Mouse (Mus musculus): ENCODE measurements around the gene Ppp1r26. TPM values are rescaled to one million over a fixed set of nuclear protein-coding genes. Genes with fewer than 3 reads are reported as not detected.

Ppp1r26 gene
- total RNA-seq (2021) = 1 to 10 TPM; 4.5 to 5.1 TPM
- long read RNA-seq, experiment 1, partial matches to known transcripts = 0 of 4 reads
- long read RNA-seq, experiment 1, other reads (novel, unspliced or antisense) = 3 of 4 reads
- long read RNA-seq, experiment 2, partial matches to known transcripts = 0 of 7 reads
- long read RNA-seq, experiment 2, other reads (novel, unspliced or antisense) = 7 of 7 reads

- peak; percentile 42 to 43 for DNase-seq (ENCODE audit: low spot score in 2 of 2)
These were observed at the start of gene Ppp1r26 for GRCm38 (mm10) chr2:28446515-28447314. Gene Ppp1r26 (plus strand): TSS chr2:28446800.

- DNase-seq (ENCODE audit: low spot score in 2 of 2) = no peak
These were observed 49.7 kb upstream of the Ppp1r26 start for GRCm38 (mm10) chr2:28396928-28397327.

- DNase-seq (ENCODE audit: low spot score in 2 of 2) = no peak
These were observed 49.0 kb upstream of the Ppp1r26 start for GRCm38 (mm10) chr2:28397417-28398119.

GRCm38 (mm10) chr2:28401647-28402046 lies 45.0 kb upstream of the Ppp1r26 start:
- no peak for DNase-seq (ENCODE audit: low spot score in 2 of 2)

- no peak for DNase-seq (ENCODE audit: low spot score in 2 of 2)
These were observed 44.5 kb upstream of the Ppp1r26 start for GRCm38 (mm10) chr2:28402128-28402527.

GRCm38 (mm10) chr2:28407796-28408195 lies 38.8 kb upstream of the Ppp1r26 start:
- DNase-seq (ENCODE audit: low spot score in 2 of 2) = no peak

- DNase-seq (ENCODE audit: low spot score in 2 of 2) = no peak
These were observed 37.5 kb upstream of the Ppp1r26 start for GRCm38 (mm10) chr2:28409144-28409543.

GRCm38 (mm10) chr2:28409566-28409965 lies 37.0 kb upstream of the Ppp1r26 start:
- no peak for DNase-seq (ENCODE audit: low spot score in 2 of 2)

GRCm38 (mm10) chr2:28412936-28413335 lies 33.7 kb upstream of the Ppp1r26 start:
- DNase-seq (ENCODE audit: low spot score in 2 of 2) = no peak

GRCm38 (mm10) chr2:28414116-28414756 lies 32.4 kb upstream of the Ppp1r26 start:
- no peak for DNase-seq (ENCODE audit: low spot score in 2 of 2)

GRCm38 (mm10) chr2:28414757-28415137 lies 31.9 kb upstream of the Ppp1r26 start:
- DNase-seq (ENCODE audit: low spot score in 2 of 2) = no peak

GRCm38 (mm10) chr2:28415387-28416024 lies 31.1 kb upstream of the Ppp1r26 start:
- DNase-seq (ENCODE audit: low spot score in 2 of 2) = peak; percentile 38 to 42

- DNase-seq (ENCODE audit: low spot score in 2 of 2) = no peak
These were observed 30.1 kb upstream of the Ppp1r26 start for GRCm38 (mm10) chr2:28416511-28416910.

- peak; percentile 88 to 89 for DNase-seq (ENCODE audit: low spot score in 2 of 2)
These were observed 28.6 kb upstream of the Ppp1r26 start for GRCm38 (mm10) chr2:28418034-28418433.

GRCm38 (mm10) chr2:28419898-28420297 lies 26.7 kb upstream of the Ppp1r26 start:
- DNase-seq (ENCODE audit: low spot score in 2 of 2) = peak; percentile 86 to 87

GRCm38 (mm10) chr2:28423167-28423566 lies 23.4 kb upstream of the Ppp1r26 start:
- peak; percentile 46 to 53 for DNase-seq (ENCODE audit: low spot score in 2 of 2)

- no peak for DNase-seq (ENCODE audit: low spot score in 2 of 2)
These were observed 19.4 kb upstream of the Ppp1r26 start for GRCm38 (mm10) chr2:28427226-28427625.

- no peak for DNase-seq (ENCODE audit: low spot score in 2 of 2)
These were observed 15.8 kb upstream of the Ppp1r26 start for GRCm38 (mm10) chr2:28430846-28431245.

GRCm38 (mm10) chr2:28432811-28433210 lies 13.8 kb upstream of the Ppp1r26 start:
- DNase-seq (ENCODE audit: low spot score in 2 of 2) = peak; percentile 67 to 71

GRCm38 (mm10) chr2:28433512-28433911 lies 13.1 kb upstream of the Ppp1r26 start:
- DNase-seq (ENCODE audit: low spot score in 2 of 2) = no peak

- DNase-seq (ENCODE audit: low spot score in 2 of 2) = no peak
These were observed 11.2 kb upstream of the Ppp1r26 start for GRCm38 (mm10) chr2:28435401-28435800.
